Mouse (Mus musculus): ENCODE data around the gene Rps6kb2. TPM values are rescaled to one million over a fixed set of nuclear protein-coding genes. Genes with fewer than 3 reads are reported as not detected.

The Rps6kb2 gene
- polyA plus RNA-seq, 1 experiment from 2014 or later = 58.8 TPM

- Histone ChIP-seq H3K27me3 (ENCODE audit: low read depth, poor library complexity, severe bottlenecking) (no peaks in the 10 kb centered on the region), H3K9me3 (replicated peaks) (no peaks in the 10 kb centered on the region), H3K4me1 (no peaks in the 10 kb centered on the region), H3K4me3 (no peak overlapping the region), H3K36me3 (peaks cover 78% of the 10 kb centered on the region), H3K27ac (replicated peaks) (no peak overlapping the region)
- 89% methylated on average over 13 of the region's 13 CpGs for WGBS
- DNase-seq (ENCODE audit: low spot score) = no peak
Measured at GRCm38 (mm10) chr19:4113186-4113805, 49.9 kb downstream of the Rps6kb2 start.

- 94% methylated on average over 26 of the region's 26 CpGs for WGBS
- no peak for DNase-seq (ENCODE audit: low spot score)
- Histone ChIP-seq H3K9me3 (replicated peaks) (no peaks in the 10 kb centered on the region), H3K36me3 (peaks cover 70% of the 10 kb centered on the region), H3K27ac (replicated peaks) (no peak overlapping the region), H3K27me3 (ENCODE audit: low read depth, poor library complexity, severe bottlenecking) (no peaks in the 10 kb centered on the region), H3K4me3 (no peak overlapping the region), H3K4me1 (no peaks in the 10 kb centered on the region)
Measured at GRCm38 (mm10) chr19:4112063-4112960, 50.8 kb downstream of the Rps6kb2 start.

GRCm38 (mm10) chr19:4108535-4108934, 54.6 kb downstream of the Rps6kb2 start:
- Histone ChIP-seq H3K36me3 (peaks cover 45% of the 10 kb centered on the region), H3K4me1 (no peaks in the 10 kb centered on the region), H3K27me3 (ENCODE audit: low read depth, poor library complexity, severe bottlenecking) (peaks cover under 1% of the 10 kb centered on the region; the same call in 1 of the 2 replicates), H3K27ac (replicated peaks) (no peak overlapping the region), H3K9me3 (replicated peaks) (no peaks in the 10 kb centered on the region; the same call in 1 of the 2 replicates), H3K4me3 (no peak overlapping the region)
- no peak for DNase-seq (ENCODE audit: low spot score)
- 89% methylated on average over 9 of the region's 9 CpGs for WGBS

- no peaks in the 10 kb centered on the region; the same call in 1 of the 2 replicates for H3K9me3 ChIP-seq (replicated peaks)
- H3K27ac ChIP-seq (replicated peaks) = no peak overlapping the region
- 95% methylated on average over 14 of the region's 14 CpGs for WGBS
- peaks cover 32% of the 10 kb centered on the region for H3K36me3 ChIP-seq
- peaks cover 19% of the 10 kb centered on the region for H3K27me3 ChIP-seq (ENCODE audit: low read depth, poor library complexity, severe bottlenecking)
- no peak for DNase-seq (ENCODE audit: low spot score)
- H3K4me1 ChIP-seq = peaks cover 4% of the 10 kb centered on the region
- no peak overlapping the region for H3K4me3 ChIP-seq
Measured at GRCm38 (mm10) chr19:4106654-4107053, 56.5 kb downstream of the Rps6kb2 start.

GRCm38 (mm10) chr19:4104675-4105194, 58.4 kb downstream of the Rps6kb2 start:
- Histone ChIP-seq H3K4me1 (peaks cover 24% of the 10 kb centered on the region), H3K9me3 (replicated peaks) (no peaks in the 10 kb centered on the region; the same call in 1 of the 2 replicates), H3K4me3 (no peak overlapping the region), H3K36me3 (peaks cover 21% of the 10 kb centered on the region), H3K27ac (replicated peaks) (no peak overlapping the region), H3K27me3 (ENCODE audit: low read depth, poor library complexity, severe bottlenecking) (peaks cover 38% of the 10 kb centered on the region)
- WGBS = 92% methylated on average over 16 of the region's 16 CpGs
- DNase-seq (ENCODE audit: low spot score) = no peak

Other genes starting within 250 kb of the Rps6kb2 start
- gene Aldh3b1, start 233.5 kb downstream of the Rps6kb2 start, polyA plus RNA-seq (2016; fragmentation: Nextera tagmentation; extraction: Ambion mirVana) = 0.73 TPM in 2 replicates
- gene Unc93b1, start 228.2 kb downstream of the Rps6kb2 start, polyA plus RNA-seq (2016; fragmentation: Nextera tagmentation; extraction: Ambion mirVana) = 5.1 and 8.0 TPM in 2 replicates
- not detected in 2 replicates for gene Aldh3b3, start 204.7 kb downstream of the Rps6kb2 start, polyA plus RNA-seq (2016; fragmentation: Nextera tagmentation; extraction: Ambion mirVana)
- gene Aldh3b2, start 191.0 kb downstream of the Rps6kb2 start, polyA plus RNA-seq (2016; fragmentation: Nextera tagmentation; extraction: Ambion mirVana) = 0.21 and 0.35 TPM in 2 replicates
- gene Acy3, start 176.8 kb downstream of the Rps6kb2 start, polyA plus RNA-seq (2016; fragmentation: Nextera tagmentation; extraction: Ambion mirVana) = 1.1 and 2.0 TPM in 2 replicates
- gene Tbx10, start 170.6 kb downstream of the Rps6kb2 start, polyA plus RNA-seq (2016; fragmentation: Nextera tagmentation; extraction: Ambion mirVana) = not detected in 2 replicates
- gene Nudt8, start 162.8 kb downstream of the Rps6kb2 start, polyA plus RNA-seq (2016; fragmentation: Nextera tagmentation; extraction: Ambion mirVana) = 20.2 and 21.5 TPM in 2 replicates
- 2.4 and 2.8 TPM in 2 replicates for gene Gm49405, start 162.7 kb downstream of the Rps6kb2 start, polyA plus RNA-seq (2016; fragmentation: Nextera tagmentation; extraction: Ambion mirVana)
- 2.2 and 3.5 TPM in 2 replicates for gene Doc2g, start 160.0 kb downstream of the Rps6kb2 start, polyA plus RNA-seq (2016; fragmentation: Nextera tagmentation; extraction: Ambion mirVana)
- gene Ndufv1, start 150.5 kb downstream of the Rps6kb2 start, polyA plus RNA-seq (2016; fragmentation: Nextera tagmentation; extraction: Ambion mirVana) = 188 and 207 TPM in 2 replicates
- gene Gstp1, start 125.4 kb downstream of the Rps6kb2 start, polyA plus RNA-seq (2016; fragmentation: Nextera tagmentation; extraction: Ambion mirVana) = 400 and 417 TPM in 2 replicates
- 1.0 and 2.8 TPM in 2 replicates for gene Gstp2, start 117.3 kb downstream of the Rps6kb2 start, polyA plus RNA-seq (2016; fragmentation: Nextera tagmentation; extraction: Ambion mirVana)
- gene Gstp3, start 103.8 kb downstream of the Rps6kb2 start, polyA plus RNA-seq (2016; fragmentation: Nextera tagmentation; extraction: Ambion mirVana) = 0.23 TPM in 1 of 2 replicates, not detected in the other
- gene Cabp2, start 81.8 kb downstream of the Rps6kb2 start, polyA plus RNA-seq (2016; fragmentation: Nextera tagmentation; extraction: Ambion mirVana) = not detected in 2 replicates
- 76.2 and 82.5 TPM in 2 replicates for gene Cdk2ap2, start 66.2 kb downstream of the Rps6kb2 start, polyA plus RNA-seq (2016; fragmentation: Nextera tagmentation; extraction: Ambion mirVana)
- gene Pitpnm1, start 63.4 kb downstream of the Rps6kb2 start, polyA plus RNA-seq (2016; fragmentation: Nextera tagmentation; extraction: Ambion mirVana) = 12.8 and 15.1 TPM in 2 replicates
- gene Aip, start 37.5 kb downstream of the Rps6kb2 start, polyA plus RNA-seq (2016; fragmentation: Nextera tagmentation; extraction: Ambion mirVana) = 60.6 and 61.7 TPM in 2 replicates
- not detected in 2 replicates for gene Gpr152, start 23.6 kb downstream of the Rps6kb2 start, polyA plus RNA-seq (2016; fragmentation: Nextera tagmentation; extraction: Ambion mirVana)
- gene Cabp4, start 19.3 kb downstream of the Rps6kb2 start, polyA plus RNA-seq (2016; fragmentation: Nextera tagmentation; extraction: Ambion mirVana) = not detected in 2 replicates
- gene Coro1b, start 14.7 kb downstream of the Rps6kb2 start, polyA plus RNA-seq (2016; fragmentation: Nextera tagmentation; extraction: Ambion mirVana) = 133 and 138 TPM in 2 replicates
- gene Ptprcap, start 9.8 kb downstream of the Rps6kb2 start, polyA plus RNA-seq (2016; fragmentation: Nextera tagmentation; extraction: Ambion mirVana) = 0.67 TPM in 1 of 2 replicates, not detected in the other
- gene Carns1, start 12.1 kb upstream of the Rps6kb2 start, polyA plus RNA-seq (2016; fragmentation: Nextera tagmentation; extraction: Ambion mirVana) = 2.8 and 4.1 TPM in 2 replicates
- gene Tbc1d10c, start 27.9 kb upstream of the Rps6kb2 start, polyA plus RNA-seq (2016; fragmentation: Nextera tagmentation; extraction: Ambion mirVana) = 0.85 and 1.2 TPM in 2 replicates
- 1,003 and 1,059 TPM in 2 replicates for gene Ppp1ca, start 28.7 kb upstream of the Rps6kb2 start, polyA plus RNA-seq (2016; fragmentation: Nextera tagmentation; extraction: Ambion mirVana)
- 58.9 and 60.3 TPM in 2 replicates for gene Rad9a, start 38.3 kb upstream of the Rps6kb2 start, polyA plus RNA-seq (2016; fragmentation: Nextera tagmentation; extraction: Ambion mirVana)
- gene Clcf1, start 50.9 kb upstream of the Rps6kb2 start, polyA plus RNA-seq (2016; fragmentation: Nextera tagmentation; extraction: Ambion mirVana) = 0.65 and 0.74 TPM in 2 replicates
- not detected in 2 replicates for gene AC109138.7, start 51.0 kb upstream of the Rps6kb2 start, polyA plus RNA-seq (2016; fragmentation: Nextera tagmentation; extraction: Ambion mirVana)
- gene Pold4, start 68.5 kb upstream of the Rps6kb2 start, polyA plus RNA-seq (2016; fragmentation: Nextera tagmentation; extraction: Ambion mirVana) = 12.2 and 15.6 TPM in 2 replicates
- 3.2 and 3.6 TPM in 2 replicates for gene Ssh3, start 105.8 kb upstream of the Rps6kb2 start, polyA plus RNA-seq (2016; fragmentation: Nextera tagmentation; extraction: Ambion mirVana)
- gene Ankrd13d, start 119.8 kb upstream of the Rps6kb2 start, polyA plus RNA-seq (2016; fragmentation: Nextera tagmentation; extraction: Ambion mirVana) = 11.7 and 12.6 TPM in 2 replicates
- gene Grk2, start 142.9 kb upstream of the Rps6kb2 start, polyA plus RNA-seq (2016; fragmentation: Nextera tagmentation; extraction: Ambion mirVana) = 12.2 and 14.2 TPM in 2 replicates
- gene Kdm2a, start 234.9 kb upstream of the Rps6kb2 start, polyA plus RNA-seq (2016; fragmentation: Nextera tagmentation; extraction: Ambion mirVana) = 47.7 and 50.4 TPM in 2 replicates

All from midbrain, embryonic 10.5 days (tissue).